Mouse (Mus musculus) spleen, adult 18-20 months (tissue): ENCODE data around the gene Vapa.
"Not testable (repeated sequence)": the region's sequence is repeated elsewhere in the genome, so short reads cannot be mapped to it uniquely, and the experiment has no call there.

ENCODE experiments used
- DNase-seq, 2 experiments: peaks; one replicate each; pipeline ENCODE4 v3.0.0; 2022; ENCODE audit warnings: mixed read lengths in 2 of 2

Vapa gene

GRCm38 (mm10) chr17:65613463-65614412 lies at the start of gene Vapa:
TSS of gene Vapa (minus strand) at chr17:65613555.
- DNase-seq: peak; percentile 98 to 99

DNA sequence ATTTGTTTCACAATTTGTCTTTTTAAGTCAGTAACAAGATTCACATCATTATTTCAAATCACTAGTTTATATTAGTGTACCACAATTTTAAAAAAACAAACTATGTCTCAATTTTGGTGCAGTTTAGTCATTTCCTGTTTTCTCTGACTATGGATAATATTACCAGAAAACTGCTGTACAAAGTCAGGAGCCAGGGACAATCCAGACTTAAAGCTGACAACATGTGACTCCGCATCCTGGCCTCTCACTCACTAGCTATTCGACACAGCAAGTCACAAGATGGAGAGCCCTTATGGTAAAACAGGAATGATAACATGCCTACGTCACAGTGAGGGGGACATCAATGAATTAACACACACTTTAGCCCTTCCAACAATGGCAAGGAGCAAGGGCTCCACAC lies 49.3 kb upstream of the Vapa start:
- no peak for DNase-seq

- no peak for DNase-seq
Observed at GRCm38 (mm10) chr17:65658416-65658815, 45.1 kb upstream of the Vapa start.

DNA sequence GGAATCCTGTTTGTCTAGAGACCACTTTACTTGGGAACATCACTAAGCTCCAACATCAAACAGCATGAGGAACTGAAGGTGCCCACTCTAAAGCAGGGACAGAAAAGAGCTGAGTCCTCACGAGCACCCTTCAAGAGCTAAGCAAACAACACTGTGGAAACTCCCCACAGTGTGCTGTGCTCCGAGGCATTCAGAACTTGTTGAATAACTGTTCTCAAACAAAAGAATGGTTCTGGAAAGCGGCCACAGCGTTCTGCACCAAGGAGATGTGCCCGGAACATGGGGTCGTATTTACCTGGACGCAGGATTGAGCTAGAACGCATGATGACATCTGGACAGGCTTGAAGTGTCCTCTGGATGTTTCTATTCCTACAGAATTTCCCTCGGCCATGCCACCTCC lies 44.6 kb upstream of the Vapa start:
- DNase-seq: no peak

DNA sequence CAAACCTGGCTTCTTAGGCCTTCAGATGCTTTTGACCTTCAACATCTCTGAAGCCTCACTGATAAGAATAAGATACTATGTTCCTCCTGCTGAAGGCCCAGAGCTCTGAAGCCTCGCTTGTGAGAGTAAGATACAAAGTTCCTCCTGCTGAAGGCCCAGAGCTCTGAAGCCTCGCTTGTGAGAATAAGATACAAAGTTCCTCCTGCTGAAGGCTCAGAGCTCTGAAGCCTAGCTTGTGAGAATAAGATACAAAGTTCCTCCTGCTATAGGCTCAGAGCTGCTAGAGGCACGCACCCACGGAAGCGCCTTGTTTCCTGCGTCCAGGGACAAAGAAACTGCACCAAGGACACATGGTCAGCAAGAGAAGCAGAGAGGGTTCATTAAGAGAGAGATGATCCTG lies 43.4 kb upstream of the Vapa start:
- no peak for DNase-seq

GRCm38 (mm10) chr17:65656076-65656475 lies 42.7 kb upstream of the Vapa start:
- DNase-seq: no peak

GRCm38 (mm10) chr17:65655608-65656007 lies 42.3 kb upstream of the Vapa start:
- DNase-seq: no peak

- DNase-seq: no peak
Observed at GRCm38 (mm10) chr17:65650598-65650997, 37.2 kb upstream of the Vapa start.

GRCm38 (mm10) chr17:65649175-65649493 lies 35.8 kb upstream of the Vapa start:
- DNase-seq: no peak

- no peak for DNase-seq
Observed at GRCm38 (mm10) chr17:65648371-65649174, 35.2 kb upstream of the Vapa start.

- DNase-seq: no peak
Observed at GRCm38 (mm10) chr17:65647961-65648360, 34.6 kb upstream of the Vapa start.

DNA sequence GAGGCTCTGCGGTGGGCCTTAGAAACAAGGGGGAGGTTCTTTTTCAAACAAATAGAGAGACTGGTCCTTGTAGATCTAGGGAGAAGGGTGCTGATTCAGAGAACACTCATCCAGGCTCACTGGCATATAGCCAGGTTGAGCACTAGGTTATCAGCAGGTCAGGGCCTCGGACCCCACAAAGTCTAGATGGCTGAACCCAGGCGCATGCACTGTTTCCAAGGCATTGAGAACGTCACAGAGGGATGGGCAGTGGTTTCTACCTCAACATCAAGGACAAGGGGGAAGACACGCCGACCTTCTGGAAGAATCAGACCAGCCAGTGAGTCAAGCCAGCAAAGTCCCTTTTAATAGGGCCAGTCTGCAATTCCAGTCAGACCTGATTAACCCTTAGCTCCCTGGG lies 33.9 kb upstream of the Vapa start:
- DNase-seq: no peak

GRCm38 (mm10) chr17:65643579-65643978 lies 30.2 kb upstream of the Vapa start:
- DNase-seq: no peak

DNA sequence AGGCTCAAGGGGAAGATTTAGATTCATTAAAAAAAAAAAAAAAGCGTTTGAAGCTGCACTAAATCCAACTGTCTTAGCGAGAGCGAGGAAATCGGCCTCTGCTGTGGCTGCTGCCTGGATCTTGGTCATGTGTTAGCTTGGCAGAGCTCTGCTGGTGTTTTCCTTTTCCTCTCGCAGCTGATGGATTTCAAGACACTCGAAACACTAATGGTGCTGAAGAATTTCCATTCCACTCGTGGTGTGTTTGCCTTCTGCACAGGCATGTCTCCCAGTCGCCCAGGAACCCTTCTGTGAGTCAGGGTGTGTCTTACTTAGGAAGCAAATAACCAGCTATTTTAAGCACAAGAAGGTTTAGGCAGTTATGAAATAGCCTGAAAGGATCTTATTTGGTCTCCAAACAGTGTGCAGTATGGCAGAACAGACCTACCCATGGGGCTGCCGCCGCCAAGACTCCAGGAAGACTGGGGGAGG lies 29.7 kb upstream of the Vapa start:
- no peak for DNase-seq

DNA sequence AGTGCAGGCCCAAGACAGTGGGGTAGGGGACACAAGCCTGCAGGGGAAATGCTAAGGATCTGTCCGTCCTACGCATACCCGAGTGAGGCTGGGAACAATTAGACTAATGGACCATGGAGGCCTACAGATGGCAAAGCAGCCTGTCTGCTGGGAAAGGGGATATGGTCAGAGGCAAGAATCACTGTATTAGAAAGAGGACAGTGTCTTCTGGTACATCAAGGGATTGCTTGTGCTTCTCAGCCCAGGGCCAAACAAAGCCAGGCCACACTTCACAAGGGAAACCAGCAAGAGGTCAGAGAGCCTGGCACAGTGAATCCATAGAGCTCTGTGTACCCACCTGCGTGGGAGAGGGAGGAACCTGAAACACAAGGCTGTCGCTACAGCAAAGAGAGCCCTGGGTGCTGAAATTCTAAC lies 29.2 kb upstream of the Vapa start:
- no peak for DNase-seq

DNA sequence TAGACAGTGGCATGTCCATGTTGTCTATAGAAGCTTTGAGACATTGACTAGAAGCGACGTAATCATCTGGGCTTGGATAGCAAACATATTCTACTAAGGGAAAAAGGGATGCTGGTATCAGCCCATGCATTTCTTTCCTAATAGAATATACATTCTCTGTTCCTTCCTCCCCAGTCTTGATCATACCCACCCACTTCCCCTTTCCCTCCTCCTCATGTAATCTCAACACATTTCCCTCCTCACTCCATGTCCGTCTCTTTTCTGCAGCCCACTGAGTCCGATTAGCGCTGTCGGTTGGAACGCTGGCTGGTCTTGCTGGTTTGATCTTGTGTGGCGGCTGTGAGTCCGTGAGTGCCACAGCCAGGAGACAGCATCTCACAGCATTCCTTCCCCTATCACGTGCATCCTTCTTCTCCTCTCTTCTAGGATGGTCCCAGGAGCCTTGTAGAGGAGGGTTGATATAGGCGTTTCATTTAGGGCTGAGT lies 28.4 kb upstream of the Vapa start, which contains the start of gene Txndc2:
Gene Txndc2 (minus strand): TSS at position 435 of the 485 bp plus-strand sequence.
- DNase-seq: no peak

GRCm38 (mm10) chr17:65639144-65639543 lies 25.8 kb upstream of the Vapa start:
- no peak for DNase-seq

GRCm38 (mm10) chr17:65635715-65636360 lies 22.5 kb upstream of the Vapa start:
- DNase-seq: no peak

DNA sequence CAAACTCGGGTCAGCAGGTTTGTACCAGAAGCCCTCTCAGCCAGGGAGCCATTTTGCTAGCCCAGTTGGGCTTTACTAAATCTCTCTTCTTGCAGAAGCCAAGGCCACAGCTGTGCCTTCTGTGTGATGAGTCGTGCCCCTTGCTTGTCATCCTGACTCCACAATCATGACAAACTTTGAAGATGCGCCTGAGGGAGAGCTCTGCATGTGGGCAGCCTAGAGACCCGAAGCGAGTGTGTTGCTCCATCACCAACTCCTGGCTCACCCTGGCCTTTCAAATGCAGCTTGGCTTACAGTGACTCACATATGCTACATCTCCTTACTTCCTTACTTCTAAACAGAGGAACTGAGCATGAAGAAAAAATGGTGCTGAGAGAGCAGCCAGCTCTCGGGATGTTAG lies 16.6 kb upstream of the Vapa start:
- no peak for DNase-seq

DNA sequence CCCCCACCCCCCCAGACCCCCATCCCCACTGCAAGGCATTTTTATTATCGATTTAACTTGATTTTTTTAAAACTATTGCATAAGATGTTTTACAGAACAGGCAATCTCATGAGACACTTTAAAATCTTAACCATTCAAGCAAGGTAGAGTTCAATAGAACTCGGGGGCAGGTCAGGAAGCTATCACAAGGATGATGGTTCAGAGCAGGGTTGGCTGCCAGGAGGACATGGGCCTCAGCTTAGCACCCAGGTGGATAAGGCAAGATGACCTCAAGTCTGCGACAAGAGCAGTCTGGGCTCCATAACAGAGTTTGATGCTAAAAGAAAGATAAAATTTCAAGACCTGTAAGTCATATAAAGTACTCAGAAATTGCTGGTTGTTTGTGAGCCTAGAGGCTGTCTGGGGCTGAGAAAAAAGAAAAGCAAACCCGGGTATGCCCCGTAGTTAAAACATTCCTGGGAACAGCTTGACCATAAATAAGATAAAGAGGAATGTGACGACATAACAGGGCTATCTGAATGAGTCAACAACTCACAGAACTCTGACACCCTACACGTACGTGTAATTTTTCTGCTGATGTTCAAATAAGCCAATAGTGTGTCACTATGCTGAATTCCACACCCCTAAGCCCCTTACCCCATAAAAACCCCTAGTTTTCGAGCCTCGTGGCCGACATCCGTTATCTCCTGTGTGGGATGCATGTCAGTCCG lies 15.6 kb upstream of the Vapa start:
- DNase-seq: not testable (repeated sequence)

- DNase-seq: no peak
Observed at GRCm38 (mm10) chr17:65626301-65626700, 12.9 kb upstream of the Vapa start.

- no peak for DNase-seq
Observed at GRCm38 (mm10) chr17:65625563-65625962, 12.2 kb upstream of the Vapa start.
